Mouse (Mus musculus) MEL (cell line): Measurements from ENCODE around the gene Trp53bp1. TPM values are rescaled to one million over a fixed set of nuclear protein-coding genes. Genes with fewer than 3 reads are reported as not detected.
A peak's percentile ranks its signal among the peaks of the same experiment; 100 is the strongest.

Experiments used
- DNase-seq: peaks from one replicate; pipeline ENCODE4 v3.0.0; 2011; ENCODE audit warnings: low read depth, low spot score
- H3K27ac ChIP-seq: 2 replicates; pipeline ENCODE4 v1.5.1; 2012; ENCODE audit warnings: low read depth, mild to moderate bottlenecking, control low read depth, low read length, moderate library complexity; ENCODE audit not compliant: control insufficient read depth
- H3K27me3 ChIP-seq, 2 experiments: fragments of 150-350 bp in 1 of 2; sonication (generic) in 1 of 2; 2 replicates each; pipeline ENCODE4 v1.6.1; 2012; ENCODE audit warnings: low read length in 2 of 2, mild to moderate bottlenecking in 2 of 2, improper control_type of control experiment in 1 of 2, moderate library complexity in 1 of 2; ENCODE audit not compliant: insufficient read depth in 2 of 2, control insufficient read depth in 1 of 2
- H3K36me3 ChIP-seq, 2 experiments: 2 replicates each; pipeline ENCODE4 v1.6.1; 2012 to 2014; ENCODE audit warnings: low read length in 2 of 2, improper control_type of control experiment in 1 of 2, inconsistent platforms in 1 of 2, mild to moderate bottlenecking in 1 of 2; ENCODE audit not compliant: insufficient read depth in 2 of 2, control insufficient read depth in 1 of 2
- H3K4me1 ChIP-seq, 2 experiments: fragments of 150-350 bp in 1 of 2; sonication (generic) in 1 of 2; 2 replicates each; pipeline ENCODE4 v1.6.1; 2012; ENCODE audit warnings: low read length in 2 of 2, improper control_type of control experiment in 1 of 2, mild to moderate bottlenecking in 1 of 2; ENCODE audit not compliant: insufficient read depth in 2 of 2, control insufficient read depth in 1 of 2
- H3K4me3 ChIP-seq, 2 experiments: fragments of 150-350 bp in 1 of 2; sonication (generic) in 1 of 2; 2 replicates each; pipeline ENCODE4 v1.5.1; 2012; ENCODE audit warnings: low read depth in 2 of 2, low read length in 2 of 2, mild to moderate bottlenecking in 2 of 2, moderate library complexity in 2 of 2, control low read depth in 1 of 2, improper control_type of control experiment in 1 of 2; ENCODE audit not compliant: control insufficient read depth in 1 of 2, insufficient read depth in 1 of 2
- H3K79me2 ChIP-seq: 2 replicates; pipeline ENCODE4 v1.6.1; 2012; ENCODE audit warnings: mild to moderate bottlenecking, low read length, moderate library complexity; ENCODE audit not compliant: control insufficient read depth, poor library complexity, insufficient read depth
- H3K9ac ChIP-seq: 2 replicates; pipeline ENCODE4 v1.6.1; 2012; ENCODE audit warnings: low read depth, mild to moderate bottlenecking, control low read depth, low read length, moderate library complexity; ENCODE audit not compliant: control insufficient read depth, poor library complexity, severe bottlenecking
- H3K9me3 ChIP-seq: fragments of 150-350 bp; sonication (generic); replicated peaks from 2 replicates; pipeline ENCODE4 v1.6.1; 2012; ENCODE audit warnings: mild to moderate bottlenecking, low read length, improper control_type of control experiment, moderate library complexity; ENCODE audit not compliant: insufficient read depth
- BHLHE40 ChIP-seq: IDR thresholded peaks from 2 replicates; pipeline ENCODE4 v1.6.1; 2012; ENCODE audit warnings: low read depth, mild to moderate bottlenecking, inconsistent platforms, low read length, improper control_type of control experiment, borderline replicate concordance
- CHD1 ChIP-seq: IDR thresholded peaks from 2 replicates; pipeline ENCODE4 v1.6.1; 2012; ENCODE audit warnings: low read depth, mild to moderate bottlenecking, inconsistent platforms, low read length, improper control_type of control experiment
- CHD2 ChIP-seq: IDR thresholded peaks from 2 replicates; pipeline ENCODE4 v1.6.1; 2011; ENCODE audit warnings: low read length, improper control_type of control experiment
- CTCF ChIP-seq, 3 experiments: IDR thresholded peaks in 2 of 3; conservative IDR thresholded peaks in 1 of 3; 2 replicates each; pipeline ENCODE4 v1.5.1; 2011 to 2012; ENCODE audit warnings: low read length in 3 of 3, low read depth in 2 of 3, mild to moderate bottlenecking in 2 of 3, improper control_type of control experiment in 1 of 3, inconsistent platforms in 1 of 3, mixed read lengths in 1 of 3, moderate library complexity in 1 of 3; ENCODE audit not compliant: control insufficient read depth in 1 of 3, insufficient read depth in 1 of 3, poor library complexity in 1 of 3, severe bottlenecking in 1 of 3
- ELF1 ChIP-seq: IDR thresholded peaks from 2 replicates; pipeline ENCODE4 v1.6.1; 2014; ENCODE audit warnings: low read depth, mild to moderate bottlenecking, inconsistent platforms, low read length, improper control_type of control experiment, moderate library complexity
- EP300 ChIP-seq, 2 experiments: IDR thresholded peaks; 2 replicates each; pipeline ENCODE4 v1.6.1; 2011; ENCODE audit warnings: improper control_type of control experiment in 2 of 2, low read length in 2 of 2, low read depth in 1 of 2, mild to moderate bottlenecking in 1 of 2
- GATA1 ChIP-seq: IDR thresholded peaks from 2 replicates; pipeline ENCODE4 v1.6.1; 2011; ENCODE audit warnings: low read depth, low read length, improper control_type of control experiment
- HCFC1 ChIP-seq: IDR thresholded peaks from 2 replicates; pipeline ENCODE4 v1.6.1; 2012; ENCODE audit warnings: low read depth, mild to moderate bottlenecking, inconsistent platforms, low read length, improper control_type of control experiment, moderate library complexity
- MAFK ChIP-seq: IDR thresholded peaks from 2 replicates; pipeline ENCODE4 v1.6.1; 2011; ENCODE audit warnings: low read depth, mild to moderate bottlenecking, low read length, improper control_type of control experiment, borderline replicate concordance
- MEF2A ChIP-seq: IDR thresholded peaks from 2 replicates; pipeline ENCODE4 v1.6.1; 2014; ENCODE audit warnings: low read depth, mild to moderate bottlenecking, inconsistent platforms, low read length, improper control_type of control experiment; ENCODE audit not compliant: poor library complexity, insufficient replicate concordance, severe bottlenecking; ENCODE audit errors: extremely low read depth
- MYB ChIP-seq: IDR thresholded peaks from 2 replicates; pipeline ENCODE4 v1.6.1; 2011; ENCODE audit warnings: mild to moderate bottlenecking, low read depth, low read length, improper control_type of control experiment
- MYC ChIP-seq: IDR thresholded peaks from 2 replicates; pipeline ENCODE4 v1.6.1; 2011; ENCODE audit warnings: low read depth, mild to moderate bottlenecking, low read length, improper control_type of control experiment, moderate library complexity
- NELFE ChIP-seq: IDR thresholded peaks from 2 replicates; pipeline ENCODE4 v1.6.1; 2011; ENCODE audit warnings: low read depth, low read length, improper control_type of control experiment
- NRF1 ChIP-seq: IDR thresholded peaks from 2 replicates; pipeline ENCODE4 v1.6.1; 2014; ENCODE audit warnings: low read depth, mild to moderate bottlenecking, inconsistent platforms, low read length, improper control_type of control experiment, moderate library complexity; ENCODE audit not compliant: poor library complexity, insufficient read depth, severe bottlenecking
- POLR2A ChIP-seq, 2 experiments: IDR thresholded peaks; 2 replicates each; pipeline ENCODE4 v1.6.1; 2011 to 2012; ENCODE audit warnings: low read length in 2 of 2, mild to moderate bottlenecking in 2 of 2, control low read depth in 1 of 2, improper control_type of control experiment in 1 of 2, low read depth in 1 of 2, moderate library complexity in 1 of 2; ENCODE audit not compliant: control insufficient read depth in 1 of 2, insufficient read depth in 1 of 2, poor library complexity in 1 of 2
- POLR2AphosphoS2 ChIP-seq: IDR thresholded peaks from 2 replicates; pipeline ENCODE4 v1.6.1; 2011; ENCODE audit warnings: low read length, improper control_type of control experiment
- POLR2AphosphoS5 ChIP-seq: IDR thresholded peaks from 2 replicates; pipeline ENCODE4 v1.6.1; 2012; ENCODE audit warnings: low read depth, borderline replicate concordance, mild to moderate bottlenecking, inconsistent platforms, low read length, moderate library complexity, mixed read lengths
- SIN3A ChIP-seq: IDR thresholded peaks from 2 replicates; pipeline ENCODE4 v1.6.1; 2012; ENCODE audit warnings: low read length, improper control_type of control experiment, inconsistent platforms
- TAL1 ChIP-seq: IDR thresholded peaks from 2 replicates; pipeline ENCODE4 v1.6.1; 2012; ENCODE audit warnings: mild to moderate bottlenecking, inconsistent platforms, low read length, moderate library complexity, mixed read lengths
- TBP ChIP-seq: IDR thresholded peaks from 2 replicates; pipeline ENCODE4 v1.8.0; 2011; ENCODE audit warnings: low read depth, low read length, improper control_type of control experiment
- USF1 ChIP-seq: IDR thresholded peaks from 2 replicates; pipeline ENCODE4 v1.6.1; 2014; ENCODE audit warnings: low read depth, mild to moderate bottlenecking, inconsistent platforms, low read length, improper control_type of control experiment, moderate library complexity
- USF2 ChIP-seq, 2 experiments: IDR thresholded peaks; 2 replicates each; pipeline ENCODE4 v1.6.1; 2011 to 2012; ENCODE audit warnings: improper control_type of control experiment in 2 of 2, low read length in 2 of 2, borderline replicate concordance in 1 of 2, inconsistent platforms in 1 of 2, low read depth in 1 of 2, mild to moderate bottlenecking in 1 of 2; ENCODE audit not compliant: insufficient read depth in 1 of 2
- ZC3H11A ChIP-seq: IDR thresholded peaks from 2 replicates; pipeline ENCODE4 v1.6.1; 2012; ENCODE audit warnings: low read depth, mild to moderate bottlenecking, inconsistent platforms, low read length, improper control_type of control experiment
- ZKSCAN1 ChIP-seq: IDR thresholded peaks from 2 replicates; pipeline ENCODE4 v1.6.1; 2012; ENCODE audit warnings: low read depth, mild to moderate bottlenecking, inconsistent platforms, low read length, improper control_type of control experiment, moderate library complexity
- ZNF384 ChIP-seq: IDR thresholded peaks from 2 replicates; pipeline ENCODE4 v1.6.1; 2012; ENCODE audit warnings: low read depth, mild to moderate bottlenecking, inconsistent platforms, low read length, improper control_type of control experiment
- polyA plus RNA-seq, 2 experiments: library from polyadenylated mRNA; stranded (reverse) in 1 of 2; unstranded in 1 of 2; fragments of >175 nt in 1 of 2; fragments of >200 nt in 1 of 2; gene quantifications; 2 replicates each; pipeline versions ENCODE4 v1.2.1 to v1.2.4; 2012; ENCODE audit warnings: low replicate concordance in 2 of 2, low read depth in 1 of 2; ENCODE audit not compliant: insufficient read length in 2 of 2, insufficient read depth in 1 of 2, missing spikeins in 1 of 2
- total RNA-seq: library from RNA; depleted of rRNA; stranded (reverse); fragments of 300-350 nt; gene quantifications from 2 replicates; pipeline ENCODE4 v1.2.3, GENCODE M21; 2012

The Trp53bp1 gene
- total and polyA plus RNA-seq, 3 experiments: 13.4 to 160 (median 37.3) TPM

DNA sequence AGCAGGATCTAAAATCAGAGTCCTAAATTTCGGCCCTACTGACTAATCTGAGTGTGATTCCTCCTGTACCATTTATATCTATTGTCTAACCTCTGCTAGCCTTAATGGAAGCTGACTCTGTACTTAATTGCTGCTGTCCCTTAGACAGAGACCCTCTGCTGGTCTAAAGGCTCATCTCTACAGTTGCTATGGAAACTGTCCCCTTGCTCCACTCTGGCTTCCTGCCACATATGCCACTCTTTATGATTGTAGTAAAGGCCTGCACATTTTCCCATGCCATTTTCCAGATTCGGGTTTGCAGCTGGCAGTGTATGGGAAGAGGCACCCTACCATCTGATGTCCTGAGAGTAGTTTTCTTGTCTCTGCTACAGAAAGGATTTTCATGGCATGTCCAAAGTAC, 16.6 kb upstream of the Trp53bp1 start:
- DNase-seq: no peak
- H3K79me2 ChIP-seq: no peaks in the 10 kb centered on the region
- H3K36me3 ChIP-seq: peaks cover 0 to 3% of the 10 kb centered on the region in 2 experiments; a peak in 1 of 4 replicates
- H3K27me3 ChIP-seq: peaks cover 3% of the 10 kb centered on the region in 2 experiments
- no peaks in the 10 kb centered on the region for H3K4me1 ChIP-seq
- no peaks in the 10 kb centered on the region for H3K9me3 ChIP-seq
- TF ChIP-seq SIN3A (no peak), HCFC1 (no peak), NRF1 (no peak), EP300 (IDR thresholded peaks at IDR 0.05; ENCODE audit: low read depth in 1 of 2, low read length in 2 of 2) (no peak), ZC3H11A (no peak), POLR2AphosphoS5 (no peak), USF1 (no peak), GATA1 (no peak), ZNF384 (no peak), ELF1 (no peak), ZKSCAN1 (no peak), BHLHE40 (no peak)
- no peak overlapping the region for H3K9ac ChIP-seq
- H3K27ac ChIP-seq: no peak overlapping the region
- no peak overlapping the region for H3K4me3 ChIP-seq

- DNase-seq: no peak
Measured at GRCm38 (mm10) chr2:121271928-121272516, 815 bp upstream of the Trp53bp1 start.

More at GRCm38 (mm10) chr2:121271928-121272516, 815 bp upstream of the Trp53bp1 start:
- H3K9me3 ChIP-seq: no peaks in the 10 kb centered on the region
- H3K36me3 ChIP-seq: peaks cover 0 to 6% of the 10 kb centered on the region in 2 experiments; a peak in 3 of 4 replicates
- H3K27ac ChIP-seq: no peak overlapping the region
- TF ChIP-seq POLR2A (IDR thresholded peaks at IDR 0.05; ENCODE audit: control insufficient read depth in 1 of 2, insufficient read depth in 1 of 2, low read depth in 1 of 2, low read length in 2 of 2, poor library complexity in 1 of 2): no peak
- TF ChIP-seq MEF2A: no peak
- no peak for TF ChIP-seq CHD2
- TF ChIP-seq TAL1: no peak
- no peak for TF ChIP-seq EP300 (IDR thresholded peaks at IDR 0.05; ENCODE audit: low read depth in 1 of 2, low read length in 2 of 2)
- no peak for TF ChIP-seq ZC3H11A
- TF ChIP-seq CTCF (IDR thresholded peaks at IDR 0.05 in 2 of 3, conservative IDR thresholded peaks at IDR 0.05 in 1 of 3; ENCODE audit: control insufficient read depth in 1 of 3, insufficient read depth in 1 of 3, low read depth in 2 of 3, low read length in 3 of 3, poor library complexity in 1 of 3, severe bottlenecking in 1 of 3): no peak
- TF ChIP-seq MYC: no peak
- no peak for TF ChIP-seq HCFC1
- no peak for TF ChIP-seq MYB
- TF ChIP-seq BHLHE40: no peak
- TF ChIP-seq NRF1: no peak
- no peak for TF ChIP-seq USF2 (IDR thresholded peaks at IDR 0.05; ENCODE audit: borderline replicate concordance in 1 of 2, insufficient read depth in 1 of 2, low read depth in 1 of 2, low read length in 2 of 2)
- no peak for TF ChIP-seq TBP
- TF ChIP-seq NELFE: no peak
- TF ChIP-seq CHD1: no peak
- TF ChIP-seq POLR2AphosphoS2: no peak
- no peak for TF ChIP-seq GATA1
- TF ChIP-seq MAFK: no peak
- TF ChIP-seq, all 39 proteins: peak for 0
- no peaks in the 10 kb centered on the region for H3K27me3 ChIP-seq
- peaks cover 5 to 15% of the 10 kb centered on the region in 2 experiments for H3K4me1 ChIP-seq
- H3K9ac ChIP-seq: peak overlapping the region; percentile 43
- peaks cover 6% of the 10 kb centered on the region; the same call in 1 of the 2 replicates for H3K79me2 ChIP-seq
- peak overlapping the region; percentile 82 to 90 for H3K4me3 ChIP-seq
